Mouse (Mus musculus): ENCODE results near the gene Rgs9. TPM values are rescaled to one million over a fixed set of nuclear protein-coding genes. Genes with fewer than 3 reads are reported as not detected.

Gene Rgs9
- polyA plus RNA-seq (2014; fragmentation: Illumina TruSeq; extraction: RNeasy Lipid Tissue Mini Kit (QIAGEN cat#74804); ENCODE audit: low read depth, low replicate concordance): 1.9 TPM

GRCm38 (mm10) chr11:109297710-109298375 is at the start of gene Rgs9:
TSS of gene Rgs9 (minus strand) at chr11:109298129.

Other genes starting within 250 kb of the Rgs9 start
- gene E030025P04Rik, start 153.8 kb downstream of the Rgs9 start, polyA plus RNA-seq (2014; fragmentation: Illumina TruSeq; extraction: RNeasy Lipid Tissue Mini Kit (QIAGEN cat#74804); ENCODE audit: low read depth, low replicate concordance): not detected
- 65.0 TPM for gene Gna13, start 64.7 kb upstream of the Rgs9 start, polyA plus RNA-seq (2014; fragmentation: Illumina TruSeq; extraction: RNeasy Lipid Tissue Mini Kit (QIAGEN cat#74804); ENCODE audit: low read depth, low replicate concordance)
- not detected for gene 9930022D16Rik, start 115.8 kb upstream of the Rgs9 start, polyA plus RNA-seq (2014; fragmentation: Illumina TruSeq; extraction: RNeasy Lipid Tissue Mini Kit (QIAGEN cat#74804); ENCODE audit: low read depth, low replicate concordance)
- 48.8 TPM for gene Amz2, start 127.8 kb upstream of the Rgs9 start, polyA plus RNA-seq (2014; fragmentation: Illumina TruSeq; extraction: RNeasy Lipid Tissue Mini Kit (QIAGEN cat#74804); ENCODE audit: low read depth, low replicate concordance)
- 4.4 TPM for gene Arsg, start 175.2 kb upstream of the Rgs9 start, polyA plus RNA-seq (2014; fragmentation: Illumina TruSeq; extraction: RNeasy Lipid Tissue Mini Kit (QIAGEN cat#74804); ENCODE audit: low read depth, low replicate concordance)
- 0.87 TPM for gene Slc16a6, start 175.5 kb upstream of the Rgs9 start, polyA plus RNA-seq (2014; fragmentation: Illumina TruSeq; extraction: RNeasy Lipid Tissue Mini Kit (QIAGEN cat#74804); ENCODE audit: low read depth, low replicate concordance)